Mouse (Mus musculus) adrenal gland, adult 18-20 months (tissue): ENCODE results near the gene Tox3. TPM values are rescaled to one million over a fixed set of nuclear protein-coding genes. Genes with fewer than 3 reads are reported as not detected.

ENCODE experiments used
- DNase-seq, 2 experiments: peaks; one replicate each; pipeline ENCODE4 v3.0.0; 2021 to 2022; ENCODE audit warnings: low spot score in 2 of 2
- total RNA-seq, 2 experiments: library from RNA; stranded (reverse); gene quantifications; 1 replicate in 1 of 2; 2 replicates in 1 of 2; pipeline ENCODE4 v1.2.3; 2021

The Tox3 gene
- total RNA-seq, 2 experiments from 2014 or later = 3.1 to 3.2 TPM

- no peak for DNase-seq
Measured at GRCm38 (mm10) chr8:90244458-90245145, 103.5 kb downstream of the Tox3 start.

DNA sequence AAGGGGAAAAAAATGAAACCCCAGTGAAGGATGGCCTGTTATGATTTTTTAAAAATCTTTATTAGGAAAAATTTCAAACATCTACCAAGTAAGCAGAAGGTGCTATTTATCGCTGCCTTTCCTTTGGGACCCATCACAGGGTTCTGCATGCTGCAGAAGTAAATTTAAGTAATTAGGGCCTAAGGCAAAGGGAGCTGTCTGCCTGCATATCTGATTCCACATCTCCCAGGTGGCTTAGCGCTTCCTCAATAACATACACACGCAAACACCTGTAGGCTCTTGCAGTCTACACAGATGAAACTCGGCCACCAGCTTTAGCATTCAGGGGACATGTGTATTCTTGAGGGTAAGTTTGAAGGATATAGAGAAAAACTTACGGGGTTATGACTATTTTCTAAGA, 104.2 kb downstream of the Tox3 start:
- DNase-seq = no peak

DNA sequence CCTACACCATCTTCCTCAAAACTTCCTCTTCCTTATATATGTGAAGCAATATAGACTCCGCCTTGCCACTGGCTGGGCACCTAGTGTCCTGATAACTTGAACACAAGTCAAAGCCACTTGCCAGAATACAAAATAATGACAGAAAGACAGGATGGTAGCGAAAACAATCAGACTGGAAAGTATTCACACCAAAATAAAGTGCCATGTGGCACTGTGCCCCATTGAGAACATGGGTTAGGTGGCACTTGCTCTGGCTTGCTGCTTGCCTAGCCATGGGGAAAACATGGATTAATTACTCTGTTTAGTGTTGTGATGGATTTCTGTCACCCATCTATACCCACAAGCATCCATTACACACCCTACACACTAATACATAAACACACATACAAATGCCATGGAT, 105.8 kb downstream of the Tox3 start:
- DNase-seq = no peak

GRCm38 (mm10) chr8:90241461-90241860, 106.7 kb downstream of the Tox3 start:
- DNase-seq = no peak

- DNase-seq = no peak
Measured at GRCm38 (mm10) chr8:90232501-90232900, 115.6 kb downstream of the Tox3 start.

- DNase-seq = no peak
Measured at GRCm38 (mm10) chr8:90224172-90224571, 124.0 kb downstream of the Tox3 start.

GRCm38 (mm10) chr8:90209105-90210037, 138.8 kb downstream of the Tox3 start:
- no peak for DNase-seq
